Mouse (Mus musculus) thymus, adult 2 months (tissue): ENCODE data around the gene Fam160b1.

Experiments used
- CTCF ChIP-seq: fragments of 200-500 bp; IDR thresholded peaks from 2 replicates; pipeline ENCODE4 v1.5.1; 2012; ENCODE audit warnings: mild to moderate bottlenecking, control low read depth, low read length, moderate library complexity, borderline replicate concordance; ENCODE audit not compliant: control insufficient read depth, poor library complexity, insufficient read depth; ENCODE audit errors: extremely low read depth
- POLR2A ChIP-seq: fragments of 200-500 bp; IDR thresholded peaks from 2 replicates; pipeline ENCODE4 v1.6.1; 2012; ENCODE audit warnings: mild to moderate bottlenecking, low read length, control low read depth, moderate library complexity; ENCODE audit not compliant: control insufficient read depth, poor library complexity, insufficient read depth; ENCODE audit errors: extremely low read depth

- TF ChIP-seq CTCF (no peak), POLR2A (no peak)
Observed at GRCm38 (mm10) chr19:57314346-57315012, 46.0 kb upstream of the Fam160b1 start, which contains the start of gene Ablim1.
